Mouse (Mus musculus) olfactory bulb, adult 2 months (tissue): ENCODE measurements around the gene Ptger1.

Experiments used
- CTCF ChIP-seq: fragments of 200-500 bp; IDR thresholded peaks from 2 replicates; pipeline ENCODE4 v1.5.1; 2012; ENCODE audit warnings: low read depth, mild to moderate bottlenecking, low read length, moderate library complexity; ENCODE audit not compliant: insufficient read depth
- POLR2A ChIP-seq: fragments of 200-500 bp; IDR thresholded peaks from 2 replicates; pipeline ENCODE4 v1.6.1; 2012; ENCODE audit warnings: mild to moderate bottlenecking, low read depth, low read length, moderate library complexity; ENCODE audit not compliant: insufficient read depth

- TF ChIP-seq CTCF, result no peak
- no peak for TF ChIP-seq POLR2A
Observed at GRCm38 (mm10) chr8:83660545-83660944, 5.9 kb upstream of the Ptger1 start.
